In genomic region chr12:4524546-4524945, GRCm38 (mm10) we compare ENCODE assay signal across 12 mouse cellular contexts. TPM values are rescaled to one million over a fixed set of nuclear protein-coding genes. Genes with fewer than 3 reads are reported as not detected.
DNase-seq lines count a peak whose midpoint lies in the region; ATAC-seq lines count a peak whose summit lies in the region.
"Had no signal": no experiment of that assay in that cellular context is flagged by ENCODE, and none has a peak within 500 bp of the region (broad histone marks: within the 10 kb centered on the region; RNA-seq: fewer than 3 reads in every experiment).

No protein-coding gene starts in this region.

- ATAC-seq in kidney, embryonic 14.5 days (ENCODE audit: low FRiP score, low TSS enrichment), result peak; percentile 33; the same call in 1 of the 2 replicates
- 0 out of 2 replicates have a peak, but pooled peaks have one; percentile 14 for ATAC-seq in forebrain, embryonic 11.5 days (replicated peaks; ENCODE audit: low FRiP score)
- peak; percentile 49; the same call in 1 of the 2 replicates for ATAC-seq in hindbrain, embryonic 13.5 days (ENCODE audit: low FRiP score)
- peak; percentile 7; the same call in 1 of the 2 replicates for ATAC-seq in neural tube, embryonic 14.5 days (ENCODE audit: low read depth)

- H3K9ac ChIP-seq in kidney, embryonic 14.5 days (ENCODE audit: low read depth, low read length), result no peak overlapping the region
- H3K9ac ChIP-seq in forebrain, embryonic 11.5 days (ENCODE audit: low read length), result no peak overlapping the region
- H3K9ac ChIP-seq in hindbrain, embryonic 13.5 days, result no peak overlapping the region
- no peak overlapping the region for H3K9ac ChIP-seq in neural tube, embryonic 14.5 days (replicated peaks; ENCODE audit: low read depth, low read length)
- H3K9ac ChIP-seq: stomach, embryonic 15.5 days had no signal

- H3K27ac ChIP-seq in kidney, embryonic 14.5 days (ENCODE audit: low read depth, low read length), result no peak overlapping the region
- H3K27ac ChIP-seq in forebrain, embryonic 11.5 days (ENCODE audit: low read depth, low read length), result peak overlapping the region; percentile 78; the same call in 1 of the 2 replicates
- peak overlapping the region; percentile 86 for H3K27ac ChIP-seq in hindbrain, embryonic 13.5 days
- H3K27ac ChIP-seq in neural tube, embryonic 14.5 days (ENCODE audit: low read depth, low read length), result peak overlapping the region; percentile 55; the same call in 1 of the 2 replicates

- no peak overlapping the region for H3K4me2 ChIP-seq in kidney, embryonic 14.5 days (replicated peaks; ENCODE audit: low read depth, low read length)
- no peak overlapping the region for H3K4me2 ChIP-seq in forebrain, embryonic 11.5 days (ENCODE audit: low read depth, low read length, severe bottlenecking)
- no peak overlapping the region for H3K4me2 ChIP-seq in hindbrain, embryonic 13.5 days
- no peak overlapping the region for H3K4me2 ChIP-seq in neural tube, embryonic 14.5 days (ENCODE audit: low read depth, low read length)

- DNase-seq in kidney, adult 8-10 months, result no peak
- DNase-seq in forebrain, embryonic 11.5 days (ENCODE audit: low spot score), result no peak
- DNase-seq in cerebellum, postnatal 36 days, result no peak
- DNase-seq in lung, postnatal 25 days (ENCODE audit: low spot score), result no peak
- no peak for DNase-seq in spleen, postnatal 10 days (ENCODE audit: low spot score in 2 of 2)
- DNase-seq: kidney, postnatal 36 days; lung, postnatal 4 days had no signal

- H3K4me3 ChIP-seq in kidney, embryonic 14.5 days (ENCODE audit: low read length), result no peak overlapping the region
- no peak overlapping the region for H3K4me3 ChIP-seq in forebrain, embryonic 11.5 days (ENCODE audit: low read depth, low read length)
- H3K4me3 ChIP-seq in hindbrain, embryonic 13.5 days, result no peak overlapping the region
- no peak overlapping the region for H3K4me3 ChIP-seq in neural tube, embryonic 14.5 days (ENCODE audit: low read depth, low read length)
- H3K4me3 ChIP-seq: heart, embryonic 13.5 days; stomach, embryonic 15.5 days had no signal

- 33% methylated on average over 7 of the region's 7 CpGs for WGBS in kidney, embryonic 14.5 days
- WGBS in forebrain, embryonic 11.5 days, result 26% methylated on average over 7 of the region's 7 CpGs
- 31% methylated on average over 7 of the region's 7 CpGs for WGBS in hindbrain, embryonic 13.5 days
- WGBS in neural tube, embryonic 14.5 days, result 28% methylated on average over 7 of the region's 7 CpGs

- H3K27me3 ChIP-seq in kidney, embryonic 14.5 days (ENCODE audit: control insufficient read depth, insufficient read depth, low read length), result no peaks in the 10 kb centered on the region
- H3K27me3 ChIP-seq in forebrain, embryonic 11.5 days (ENCODE audit: control insufficient read depth, insufficient read depth, low read length), result no peaks in the 10 kb centered on the region
- no peaks in the 10 kb centered on the region for H3K27me3 ChIP-seq in hindbrain, embryonic 13.5 days
- no peaks in the 10 kb centered on the region for H3K27me3 ChIP-seq in neural tube, embryonic 14.5 days (ENCODE audit: control insufficient read depth, insufficient read depth, low read length)
- H3K27me3 ChIP-seq: heart, embryonic 13.5 days; stomach, embryonic 15.5 days had no signal

- H3K9me3 ChIP-seq in kidney, embryonic 14.5 days (ENCODE audit: control insufficient read depth, low read length), result no peaks in the 10 kb centered on the region
- no peaks in the 10 kb centered on the region for H3K9me3 ChIP-seq in forebrain, embryonic 11.5 days (ENCODE audit: control insufficient read depth, low read length)
- no peaks in the 10 kb centered on the region for H3K9me3 ChIP-seq in hindbrain, embryonic 13.5 days
- H3K9me3 ChIP-seq in neural tube, embryonic 14.5 days (ENCODE audit: control insufficient read depth, low read length), result no peaks in the 10 kb centered on the region
- H3K9me3 ChIP-seq: heart, embryonic 13.5 days; stomach, embryonic 15.5 days had no signal

- H3K36me3 ChIP-seq in kidney, embryonic 14.5 days (ENCODE audit: control insufficient read depth, insufficient read depth, low read length), result no peaks in the 10 kb centered on the region
- no peaks in the 10 kb centered on the region for H3K36me3 ChIP-seq in forebrain, embryonic 11.5 days (ENCODE audit: control insufficient read depth, insufficient read depth, low read length)
- no peaks in the 10 kb centered on the region for H3K36me3 ChIP-seq in hindbrain, embryonic 13.5 days
- no peaks in the 10 kb centered on the region for H3K36me3 ChIP-seq in neural tube, embryonic 14.5 days (ENCODE audit: control insufficient read depth, insufficient read depth, low read length)
- H3K36me3 ChIP-seq: heart, embryonic 13.5 days; stomach, embryonic 15.5 days had no signal

- peaks cover 11% of the 10 kb centered on the region; the same call in 1 of the 2 replicates for H3K4me1 ChIP-seq in kidney, embryonic 14.5 days (ENCODE audit: control insufficient read depth, insufficient read depth, low read length)
- H3K4me1 ChIP-seq in forebrain, embryonic 11.5 days (replicated peaks; ENCODE audit: control insufficient read depth, insufficient read depth, low read length), result peaks cover 14% of the 10 kb centered on the region
- H3K4me1 ChIP-seq in hindbrain, embryonic 13.5 days (replicated peaks), result peaks cover 33% of the 10 kb centered on the region
- peaks cover 17% of the 10 kb centered on the region; the same call in 1 of the 2 replicates for H3K4me1 ChIP-seq in neural tube, embryonic 14.5 days (ENCODE audit: control insufficient read depth, insufficient read depth, low read length)

RNA-seq across cellular contexts. Expression of gene Ncoa1, which starts 47.6 kb away (rescaled TPM):
- polyA plus RNA-seq in kidney, embryonic 14.5 days (2014; fragmentation: Nextera tagmentation; extraction: Ambion mirVana), result 8.9 and 10.6 TPM in 2 replicates
- 9.0 and 9.2 TPM in 2 replicates for polyA plus RNA-seq in forebrain, embryonic 11.5 days (2014; fragmentation: Nextera tagmentation; extraction: Ambion mirVana)
- polyA plus RNA-seq in hindbrain, embryonic 13.5 days (2015; fragmentation: Nextera tagmentation; extraction: Ambion mirVana), result 10.3 and 11.5 TPM in 2 replicates
- 19.0 and 24.0 TPM in 2 replicates for polyA plus RNA-seq in neural tube, embryonic 14.5 days (2014; fragmentation: Nextera tagmentation; extraction: Ambion mirVana)
